Mouse (Mus musculus) liver, adult 2 months (tissue): ENCODE data around the gene Otud7a.

Experiments used
- CTCF ChIP-seq: fragments of 200-500 bp; IDR thresholded peaks from 2 replicates; pipeline ENCODE4 v1.5.1; 2011; ENCODE audit warnings: low read depth, low read length, control low read depth
- POLR2A ChIP-seq: fragments of 200-500 bp; IDR thresholded peaks from 2 replicates; pipeline ENCODE4 v1.6.1; 2011; ENCODE audit warnings: low read length, control low read depth; ENCODE audit not compliant: insufficient read depth; ENCODE audit errors: extremely low read depth

DNA sequence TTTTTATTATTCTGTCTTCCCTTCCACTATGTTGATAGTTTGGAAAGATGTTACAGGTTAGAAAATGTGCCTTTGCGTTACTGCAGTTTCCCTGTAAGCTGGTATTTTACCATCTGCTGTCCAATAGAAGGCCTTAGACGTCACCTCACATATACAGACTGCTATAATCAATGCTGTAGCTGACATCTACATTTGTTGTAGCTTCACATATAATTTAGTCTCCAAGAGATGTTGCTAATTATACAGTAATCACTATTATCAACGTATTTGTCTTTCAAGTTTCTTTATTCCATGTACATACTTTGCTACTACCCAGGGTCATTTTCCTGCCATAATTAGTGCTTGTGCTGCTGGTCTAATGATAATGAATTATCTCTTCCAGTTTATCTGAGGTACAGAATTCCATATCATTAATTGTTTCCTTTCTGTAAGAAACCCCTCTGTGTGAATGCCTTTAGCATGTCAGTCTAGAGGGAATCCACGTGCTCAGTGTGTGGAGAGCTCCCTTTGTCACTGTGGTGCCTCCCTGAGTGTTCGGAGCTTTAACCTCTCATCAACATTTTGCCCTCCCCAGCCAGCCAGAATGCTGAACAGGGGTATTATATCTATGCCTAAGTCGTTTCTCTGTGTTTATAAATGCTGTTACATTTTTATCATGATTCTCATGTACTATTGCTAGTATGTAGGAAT, 280.6 kb downstream of the Otud7a start:
- TF ChIP-seq CTCF, result no peak
- no peak for TF ChIP-seq POLR2A
